Mouse (Mus musculus): ENCODE measurements around the gene Traf3ip3. TPM values are rescaled to one million over a fixed set of nuclear protein-coding genes. Genes with fewer than 3 reads are reported as not detected.
A peak's percentile ranks its signal among the peaks of the same experiment; 100 is the strongest.

The Traf3ip3 gene
- polyA plus RNA-seq, 1 experiment, result 11.5 TPM

DNA sequence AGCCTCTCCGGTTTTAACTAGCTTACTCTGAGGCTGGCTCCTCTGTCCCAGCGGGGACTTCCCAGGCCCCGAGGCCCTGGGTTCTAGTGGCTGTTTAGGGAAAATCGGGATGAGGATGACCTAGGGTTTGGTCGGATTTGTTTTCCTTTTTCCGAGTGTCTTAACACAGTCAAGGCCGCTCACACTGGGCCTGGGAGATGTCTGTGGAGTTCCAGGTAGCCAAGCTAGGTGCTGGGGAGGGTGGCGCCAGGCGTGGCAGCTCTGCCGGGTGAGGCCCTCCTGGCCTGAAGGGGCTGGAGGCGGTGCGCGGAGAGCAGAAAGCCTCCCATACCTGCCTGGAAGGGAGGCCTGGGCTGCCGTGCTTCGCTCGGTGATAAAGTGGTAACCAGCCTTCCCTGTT is 47.9 kb downstream of the Traf3ip3 start:
- TF ChIP-seq CEBPB (IDR thresholded peaks at IDR 0.05; ENCODE audit: insufficient read depth, poor library complexity, severe bottlenecking) (no peak), POLR2A (IDR thresholded peaks at IDR 0.05; ENCODE audit: insufficient read length, low read depth) (no peak), MAX (IDR thresholded peaks at IDR 0.05; ENCODE audit: low read depth) (no peak), MYOD1 (IDR thresholded peaks at IDR 0.05; ENCODE audit: control insufficient read depth in 1 of 3, insufficient read length in 2 of 3, low read depth in 2 of 3) (no peak), POLR2AphosphoS2 (IDR thresholded peaks at IDR 0.05; ENCODE audit: insufficient read length, low read depth) (no peak), USF1 (IDR thresholded peaks at IDR 0.05; ENCODE audit: low read depth) (no peak), REST (IDR thresholded peaks at IDR 0.05; ENCODE audit: insufficient read depth, insufficient read length) (no peak), E2F4 (IDR thresholded peaks at IDR 0.05; ENCODE audit: insufficient read depth) (no peak), TCF3 (IDR thresholded peaks at IDR 0.05; ENCODE audit: insufficient read length, low read depth) (no peak), TCF12 (IDR thresholded peaks at IDR 0.05; ENCODE audit: insufficient read depth, poor library complexity, severe bottlenecking) (no peak), SRF (IDR thresholded peaks at IDR 0.05; ENCODE audit: control insufficient read depth, insufficient read length, low read depth) (no peak), MYOG (IDR thresholded peaks at IDR 0.05; ENCODE audit: control insufficient read depth in 1 of 3, insufficient read depth in 1 of 3, insufficient read length in 2 of 3, low read depth in 2 of 3) (no peak)
- Histone ChIP-seq H3K36me3 (ENCODE audit: control insufficient read depth, insufficient read depth) (no peaks in the 10 kb centered on the region), H3ac (ENCODE audit: control insufficient read depth, insufficient read length) (no peak overlapping the region), H3K4me3 (no peak overlapping the region), H3K27me3 (ENCODE audit: control insufficient read depth, insufficient read depth, insufficient read length) (no peaks in the 10 kb centered on the region), H3K79me2 (ENCODE audit: control insufficient read depth, insufficient read depth) (no peaks in the 10 kb centered on the region), H3K4me2 (ENCODE audit: low read depth) (no peak overlapping the region)

- H3K79me2 ChIP-seq (ENCODE audit: control insufficient read depth, insufficient read depth), result no peaks in the 10 kb centered on the region
- no peaks in the 10 kb centered on the region for H3K36me3 ChIP-seq (ENCODE audit: control insufficient read depth, insufficient read depth)
- no peak within 1 kb of the TSS for H3ac ChIP-seq (ENCODE audit: control insufficient read depth, insufficient read length)
- no peak within 1 kb of the TSS for H3K4me3 ChIP-seq
- H3K4me2 ChIP-seq (ENCODE audit: low read depth), result no peak within 1 kb of the TSS
- no peaks in the 10 kb centered on the region for H3K27me3 ChIP-seq (ENCODE audit: control insufficient read depth, insufficient read depth, insufficient read length)
- TF ChIP-seq SRF (IDR thresholded peaks at IDR 0.05; ENCODE audit: control insufficient read depth, insufficient read length, low read depth), result no peak
- no peak for TF ChIP-seq REST (IDR thresholded peaks at IDR 0.05; ENCODE audit: insufficient read depth, insufficient read length)
- TF ChIP-seq CEBPB (IDR thresholded peaks at IDR 0.05; ENCODE audit: insufficient read depth, poor library complexity, severe bottlenecking), result no peak
- no peak for TF ChIP-seq MYOG (IDR thresholded peaks at IDR 0.05; ENCODE audit: control insufficient read depth in 1 of 3, insufficient read depth in 1 of 3, insufficient read length in 2 of 3, low read depth in 2 of 3)
- no peak for TF ChIP-seq MAX (IDR thresholded peaks at IDR 0.05; ENCODE audit: low read depth)
- no peak for TF ChIP-seq TCF3 (IDR thresholded peaks at IDR 0.05; ENCODE audit: insufficient read length, low read depth)
- TF ChIP-seq MYOD1 (IDR thresholded peaks at IDR 0.05; ENCODE audit: control insufficient read depth in 1 of 3, insufficient read length in 2 of 3, low read depth in 2 of 3), result no peak
- TF ChIP-seq POLR2AphosphoS2 (IDR thresholded peaks at IDR 0.05; ENCODE audit: insufficient read length, low read depth), result no peak
- TF ChIP-seq E2F4 (IDR thresholded peaks at IDR 0.05; ENCODE audit: insufficient read depth), result no peak
- no peak for TF ChIP-seq TCF12 (IDR thresholded peaks at IDR 0.05; ENCODE audit: insufficient read depth, poor library complexity, severe bottlenecking)
These were observed 48.6 kb downstream of the Traf3ip3 start, which contains the start of gene Irf6 for GRCm38 (mm10) chr1:193152872-193153271. TSS of gene Irf6 (plus strand) at chr1:193153111.

DNA sequence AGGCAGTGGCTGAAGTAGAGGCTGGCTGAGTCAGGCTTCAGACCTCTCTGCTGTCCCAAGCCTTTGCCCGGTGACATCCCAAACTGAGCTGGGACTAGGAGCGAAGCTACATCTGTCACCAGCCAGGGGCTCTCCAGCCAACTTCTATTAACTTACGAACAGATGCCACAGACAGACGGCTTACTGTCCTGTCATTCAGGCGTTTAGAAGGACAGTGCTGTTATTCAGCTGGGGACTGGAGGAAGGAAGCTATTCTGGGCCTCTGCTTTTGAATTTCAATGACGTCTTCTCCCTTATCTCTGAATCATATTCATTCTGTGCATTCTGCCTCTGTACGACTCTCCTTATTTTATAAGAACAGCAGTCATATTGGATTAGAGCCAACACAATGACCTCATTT is 50.4 kb downstream of the Traf3ip3 start:
- H3K36me3 ChIP-seq (ENCODE audit: control insufficient read depth, insufficient read depth), result no peaks in the 10 kb centered on the region
- no peak overlapping the region for H3K4me3 ChIP-seq
- H3K79me2 ChIP-seq (ENCODE audit: control insufficient read depth, insufficient read depth), result no peaks in the 10 kb centered on the region
- H3ac ChIP-seq (ENCODE audit: control insufficient read depth, insufficient read length), result no peak overlapping the region
- no peaks in the 10 kb centered on the region for H3K27me3 ChIP-seq (ENCODE audit: control insufficient read depth, insufficient read depth, insufficient read length)
- H3K4me2 ChIP-seq (ENCODE audit: low read depth), result peak overlapping the region; percentile 27
- TF ChIP-seq MYOD1 (IDR thresholded peaks at IDR 0.05; ENCODE audit: control insufficient read depth in 1 of 3, insufficient read length in 2 of 3, low read depth in 2 of 3) (peak in 1 of 3 experiments; percentile 7), POLR2AphosphoS2 (IDR thresholded peaks at IDR 0.05; ENCODE audit: insufficient read length, low read depth) (no peak)

GRCm38 (mm10) chr1:193149231-193149630 is 52.3 kb downstream of the Traf3ip3 start:
- no peak overlapping the region for H3K4me3 ChIP-seq
- TF ChIP-seq POLR2A (IDR thresholded peaks at IDR 0.05; ENCODE audit: insufficient read length, low read depth) (no peak), REST (IDR thresholded peaks at IDR 0.05; ENCODE audit: insufficient read depth, insufficient read length) (no peak)
- H3K36me3 ChIP-seq (ENCODE audit: control insufficient read depth, insufficient read depth), result no peaks in the 10 kb centered on the region

DNA sequence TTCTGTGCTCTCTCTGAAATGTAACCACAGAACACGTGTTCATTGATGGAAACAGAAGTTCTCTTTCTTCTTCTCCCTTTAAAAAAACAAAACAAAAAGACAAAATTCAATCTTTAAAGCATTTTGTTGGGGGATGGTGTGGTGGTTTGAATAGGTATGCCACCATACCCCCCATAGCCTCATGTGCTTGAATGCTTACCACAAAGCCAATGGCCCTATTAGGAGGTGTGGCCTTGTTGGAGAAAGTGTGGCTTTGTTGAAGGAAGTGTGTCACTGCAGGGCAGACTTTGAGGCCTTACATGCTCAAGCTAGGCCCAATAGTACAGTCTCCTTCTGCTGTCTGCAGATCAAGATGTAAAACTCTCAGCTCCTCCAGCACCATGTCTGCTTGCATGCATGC is 55.1 kb downstream of the Traf3ip3 start:
- Histone ChIP-seq H3K4me2 (ENCODE audit: low read depth) (no peak overlapping the region), H3K36me3 (ENCODE audit: control insufficient read depth, insufficient read depth) (no peaks in the 10 kb centered on the region), H3K4me3 (no peak overlapping the region), H3K79me2 (ENCODE audit: control insufficient read depth, insufficient read depth) (no peaks in the 10 kb centered on the region), H3K27me3 (ENCODE audit: control insufficient read depth, insufficient read depth, insufficient read length) (peaks cover 12% of the 10 kb centered on the region), H3ac (ENCODE audit: control insufficient read depth, insufficient read length) (no peak overlapping the region)
- TF ChIP-seq E2F4 (IDR thresholded peaks at IDR 0.05; ENCODE audit: insufficient read depth) (no peak), REST (IDR thresholded peaks at IDR 0.05; ENCODE audit: insufficient read depth, insufficient read length) (no peak), TCF3 (IDR thresholded peaks at IDR 0.05; ENCODE audit: insufficient read length, low read depth) (no peak)

More at GRCm38 (mm10) chr1:193149231-193149630, 52.3 kb downstream of the Traf3ip3 start:
- Histone ChIP-seq H3K27me3 (ENCODE audit: control insufficient read depth, insufficient read depth, insufficient read length) (peaks cover 8% of the 10 kb centered on the region), H3K4me2 (ENCODE audit: low read depth) (no peak overlapping the region), H3ac (ENCODE audit: control insufficient read depth, insufficient read length) (no peak overlapping the region), H3K79me2 (ENCODE audit: control insufficient read depth, insufficient read depth) (no peaks in the 10 kb centered on the region)

- H3K4me3 ChIP-seq, result no peak overlapping the region
- no peak overlapping the region for H3K4me2 ChIP-seq (ENCODE audit: low read depth)
- no peak overlapping the region for H3ac ChIP-seq (ENCODE audit: control insufficient read depth, insufficient read length)
- H3K27me3 ChIP-seq (ENCODE audit: control insufficient read depth, insufficient read depth, insufficient read length), result peaks cover 12% of the 10 kb centered on the region
- H3K79me2 ChIP-seq (ENCODE audit: control insufficient read depth, insufficient read depth), result no peaks in the 10 kb centered on the region
- TF ChIP-seq CEBPB (IDR thresholded peaks at IDR 0.05; ENCODE audit: insufficient read depth, poor library complexity, severe bottlenecking) (no peak), MYOG (IDR thresholded peaks at IDR 0.05; ENCODE audit: control insufficient read depth in 1 of 3, insufficient read depth in 1 of 3, insufficient read length in 2 of 3, low read depth in 2 of 3) (no peak), E2F4 (IDR thresholded peaks at IDR 0.05; ENCODE audit: insufficient read depth) (no peak), SRF (IDR thresholded peaks at IDR 0.05; ENCODE audit: control insufficient read depth, insufficient read length, low read depth) (no peak), USF1 (IDR thresholded peaks at IDR 0.05; ENCODE audit: low read depth) (no peak), POLR2A (IDR thresholded peaks at IDR 0.05; ENCODE audit: insufficient read length, low read depth) (no peak), MAX (IDR thresholded peaks at IDR 0.05; ENCODE audit: low read depth) (no peak), TCF3 (IDR thresholded peaks at IDR 0.05; ENCODE audit: insufficient read length, low read depth) (no peak), TCF12 (IDR thresholded peaks at IDR 0.05; ENCODE audit: insufficient read depth, poor library complexity, severe bottlenecking) (no peak), POLR2AphosphoS2 (IDR thresholded peaks at IDR 0.05; ENCODE audit: insufficient read length, low read depth) (no peak), REST (IDR thresholded peaks at IDR 0.05; ENCODE audit: insufficient read depth, insufficient read length) (no peak), MYOD1 (IDR thresholded peaks at IDR 0.05; ENCODE audit: control insufficient read depth in 1 of 3, insufficient read length in 2 of 3, low read depth in 2 of 3) (no peak)
- H3K36me3 ChIP-seq (ENCODE audit: control insufficient read depth, insufficient read depth), result no peaks in the 10 kb centered on the region
These were observed 56.4 kb downstream of the Traf3ip3 start for GRCm38 (mm10) chr1:193145101-193145500.

All from myocyte (in vitro differentiated cells).